Mouse (Mus musculus) bone marrow macrophage, adult 2 months (primary cell): ENCODE data around the gene Olfr578. TPM values are rescaled to one million over a fixed set of nuclear protein-coding genes. Genes with fewer than 3 reads are reported as not detected.

Source experiments
- H3K27ac ChIP-seq: 2 replicates; pipeline ENCODE4 v1.5.1; 2012; ENCODE audit warnings: low read depth, low read length; ENCODE audit not compliant: insufficient read depth
- H3K4me1 ChIP-seq: 2 replicates; pipeline ENCODE4 v1.6.1; 2012; ENCODE audit warnings: low read length; ENCODE audit not compliant: control insufficient read depth, insufficient read depth
- H3K4me3 ChIP-seq: 2 replicates; pipeline ENCODE4 v1.5.1; 2012; ENCODE audit warnings: mild to moderate bottlenecking, low read length, moderate library complexity; ENCODE audit not compliant: insufficient read depth
- CTCF ChIP-seq: IDR thresholded peaks from 2 replicates; pipeline ENCODE4 v1.5.1; 2012; ENCODE audit warnings: low read depth, mild to moderate bottlenecking, low read length, moderate library complexity
- POLR2A ChIP-seq: IDR thresholded peaks from 2 replicates; pipeline ENCODE4 v1.6.1; 2012; ENCODE audit warnings: mild to moderate bottlenecking, low read depth, low read length, borderline replicate concordance
- polyA plus RNA-seq: library from polyadenylated mRNA; stranded (reverse); fragments of >200 nt; gene quantifications from 2 replicates; pipeline ENCODE4 v1.2.4, GENCODE M21; 2012; ENCODE audit not compliant: missing spikeins, insufficient read depth, insufficient read length

The Olfr578 gene
- polyA plus RNA-seq, 1 experiment: not detected

GRCm38 (mm10) chr7:102942475-102942874, 46.6 kb downstream of the Olfr578 start, which contains the start of gene Olfr573-ps1:
Olfr573-ps1 (minus strand) TSS chr7:102942575.
- Histone ChIP-seq H3K4me1 (no peaks in the 10 kb centered on the region), H3K4me3 (no peak within 1 kb of the TSS), H3K27ac (no peak within 1 kb of the TSS)
- TF ChIP-seq POLR2A (no peak), CTCF (no peak)

Other genes with a start within 250 kb of the Olfr578 start
- gene Olfr560, start 230.0 kb downstream of the Olfr578 start, polyA plus RNA-seq: not detected in 2 replicates
- gene Olfr78, start 229.9 kb downstream of the Olfr578 start, polyA plus RNA-seq: not detected in 2 replicates
- gene Olfr561, start 218.1 kb downstream of the Olfr578 start, polyA plus RNA-seq: not detected in 2 replicates
- not detected in 2 replicates for gene Olfr564, start 185.8 kb downstream of the Olfr578 start, polyA plus RNA-seq
- not detected in 2 replicates for gene Olfr566, start 130.6 kb downstream of the Olfr578 start, polyA plus RNA-seq
- gene Olfr568, start 112.2 kb downstream of the Olfr578 start, polyA plus RNA-seq: not detected in 2 replicates
- not detected in 2 replicates for gene Olfr569, start 98.4 kb downstream of the Olfr578 start, polyA plus RNA-seq
- gene Olfr570, start 94.7 kb downstream of the Olfr578 start, polyA plus RNA-seq: not detected in 2 replicates
- gene Olfr571, start 71.8 kb downstream of the Olfr578 start, polyA plus RNA-seq: 0.11 TPM in 1 of 2 replicates, not detected in the other
- gene Olfr572, start 64.9 kb downstream of the Olfr578 start, polyA plus RNA-seq: not detected in 2 replicates
- not detected in 2 replicates for gene Olfr573-ps1, start 46.7 kb downstream of the Olfr578 start, polyA plus RNA-seq
- gene Olfr574, start 40.9 kb downstream of the Olfr578 start, polyA plus RNA-seq: not detected in 2 replicates
- gene Olfr575, start 30.5 kb downstream of the Olfr578 start, polyA plus RNA-seq: not detected in 2 replicates
- not detected in 2 replicates for gene Olfr576, start 26.7 kb downstream of the Olfr578 start, polyA plus RNA-seq
- not detected in 2 replicates for gene Olfr577, start 13.4 kb downstream of the Olfr578 start, polyA plus RNA-seq
- gene Olfr582, start 48.7 kb upstream of the Olfr578 start, polyA plus RNA-seq: not detected in 2 replicates
- not detected in 2 replicates for gene Olfr583, start 62.0 kb upstream of the Olfr578 start, polyA plus RNA-seq
- not detected in 2 replicates for gene Olfr584, start 92.6 kb upstream of the Olfr578 start, polyA plus RNA-seq
- not detected in 2 replicates for gene Olfr585, start 108.4 kb upstream of the Olfr578 start, polyA plus RNA-seq
- gene Olfr586, start 136.3 kb upstream of the Olfr578 start, polyA plus RNA-seq: not detected in 2 replicates
- not detected in 2 replicates for gene Olfr588-ps1, start 151.6 kb upstream of the Olfr578 start, polyA plus RNA-seq
- not detected in 2 replicates for gene Olfr589, start 167.0 kb upstream of the Olfr578 start, polyA plus RNA-seq
- not detected in 2 replicates for gene Olfr591, start 189.0 kb upstream of the Olfr578 start, polyA plus RNA-seq
- not detected in 2 replicates for gene Olfr592, start 195.5 kb upstream of the Olfr578 start, polyA plus RNA-seq
- not detected in 2 replicates for gene Olfr593, start 222.5 kb upstream of the Olfr578 start, polyA plus RNA-seq
- not detected in 2 replicates for gene Olfr594, start 227.7 kb upstream of the Olfr578 start, polyA plus RNA-seq